Mouse (Mus musculus) cerebellum, adult 9-11 months (tissue): ENCODE measurements at regions not wholly inside any gene's neighbourhood (a gene's known extent, or its start where the extent isn't known, plus 50 kb on each side); places are given as distances from the start of the nearest gene placed in this dataset.

Source experiments
- DNase-seq: peaks from one replicate; pipeline ENCODE4 v3.0.0; 2022

DNA sequence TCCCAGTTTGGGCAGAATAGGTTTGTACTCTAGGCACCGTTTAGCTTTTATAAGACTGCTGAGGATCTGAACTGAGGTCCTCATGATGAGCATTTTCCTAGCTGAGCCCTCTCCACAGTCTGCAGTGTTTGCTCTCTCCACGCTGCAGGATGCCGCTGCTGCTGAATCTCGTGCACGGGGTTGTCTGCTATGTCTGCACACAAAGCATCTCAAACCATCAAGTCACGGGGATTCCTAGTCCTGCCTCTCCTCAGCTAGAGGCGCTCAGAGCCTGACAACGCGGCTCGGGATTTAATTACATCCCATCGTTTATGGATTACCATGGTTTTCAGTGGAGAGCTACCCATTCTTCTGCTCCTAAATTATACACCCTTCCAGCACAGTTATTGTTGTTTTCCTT, 175.6 kb downstream of the Rnf144b start:
- no peak for DNase-seq

DNA sequence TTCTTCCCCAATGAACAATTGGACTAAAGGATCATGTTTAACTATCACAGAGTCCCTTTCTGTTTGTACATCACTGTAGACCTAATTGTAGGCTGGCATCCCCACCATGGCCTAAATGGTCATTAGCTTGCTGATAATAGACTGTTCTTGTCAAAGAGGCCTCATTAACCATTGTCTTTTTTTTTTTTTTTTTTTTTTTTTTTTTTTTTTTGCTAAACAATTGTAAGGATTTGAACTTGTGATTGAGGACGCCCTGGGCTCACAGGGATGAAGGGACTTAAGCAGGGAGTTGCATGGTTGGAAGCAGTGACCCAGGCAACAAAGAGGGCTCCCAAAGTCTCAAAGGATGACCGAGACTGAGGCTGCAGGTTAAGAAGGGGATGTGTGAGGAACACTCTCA, 178.0 kb downstream of the Rnf144b start:
- no peak for DNase-seq

DNA sequence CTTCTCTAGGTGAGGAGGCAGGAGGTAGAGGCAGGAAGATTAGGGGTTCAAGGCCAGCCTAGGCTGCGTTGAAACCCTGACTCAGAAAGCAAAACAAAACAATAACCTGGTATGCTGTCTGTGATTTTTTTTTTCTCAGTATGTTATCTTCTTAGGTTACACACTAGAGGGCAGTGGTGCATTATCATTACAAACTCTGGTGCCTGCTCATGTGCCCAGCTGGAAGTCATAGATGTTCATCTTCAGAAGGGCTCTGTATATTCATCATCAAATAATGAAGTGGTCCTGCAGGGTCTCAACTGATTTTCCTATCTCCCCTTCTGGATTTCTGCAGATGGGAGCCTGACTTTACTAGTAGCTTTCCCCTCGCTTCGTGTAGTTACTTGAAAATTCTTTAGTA, 178.6 kb downstream of the Rnf144b start:
- DNase-seq = no peak

DNA sequence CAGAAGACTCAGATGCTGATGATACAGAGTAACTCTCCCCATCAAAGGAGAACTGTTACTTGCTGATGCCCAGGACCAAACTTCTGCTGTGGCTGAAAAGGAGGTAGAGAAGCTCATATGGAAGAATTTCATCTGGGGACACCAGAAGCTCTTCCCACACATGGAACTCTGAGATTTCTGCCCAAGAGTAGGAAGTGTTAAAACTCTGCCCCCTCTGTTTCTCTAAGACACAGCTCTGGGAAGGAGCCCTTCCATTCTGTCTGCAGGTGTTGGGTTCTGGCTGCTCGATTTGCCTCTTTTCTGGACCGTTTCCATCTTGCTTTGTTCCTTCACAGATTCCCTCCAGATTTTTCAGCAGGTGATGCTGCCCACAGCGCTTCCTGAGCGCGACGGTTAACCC, 187.0 kb downstream of the Rnf144b start:
- DNase-seq = no peak

DNA sequence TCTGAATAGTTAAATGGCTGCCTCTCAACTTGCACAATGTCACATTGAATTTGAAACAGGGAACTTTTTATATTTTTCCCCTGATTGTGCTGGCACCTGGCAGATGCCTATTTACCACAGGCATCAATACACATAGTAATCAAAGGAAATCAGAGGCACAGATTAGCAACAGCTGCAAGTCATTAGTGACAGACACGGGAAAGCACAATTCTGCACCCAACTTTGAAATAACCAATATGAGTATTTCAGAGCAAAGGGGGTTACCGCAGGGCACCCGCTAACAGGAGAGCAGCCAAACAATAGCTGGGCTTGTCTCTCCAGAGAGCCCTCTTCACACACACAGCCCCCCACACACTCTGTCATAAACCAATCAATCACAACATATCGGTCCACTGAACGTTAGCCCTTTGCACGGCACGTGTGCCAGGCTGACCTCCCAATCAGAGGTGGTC, 188.3 kb downstream of the Rnf144b start:
- no peak for DNase-seq

DNA sequence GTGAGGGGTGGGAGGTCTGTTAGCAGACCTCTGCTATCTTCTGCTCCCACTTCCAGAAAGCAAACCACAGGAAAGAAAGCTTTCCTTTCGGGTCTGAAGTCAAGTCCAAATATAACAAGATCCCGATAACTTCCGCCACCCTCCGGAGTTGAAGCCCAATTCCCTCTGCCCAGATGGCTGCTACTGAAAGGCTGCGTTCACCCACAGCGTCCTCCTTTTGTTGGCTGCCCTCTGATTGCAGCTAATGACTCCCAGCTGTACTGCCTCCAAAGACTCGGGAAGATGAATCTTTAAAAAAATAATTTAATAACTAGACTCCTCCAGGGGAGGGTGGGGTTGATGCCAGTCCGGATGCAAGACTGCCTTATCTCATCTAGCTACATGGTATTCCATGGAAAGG, 197.1 kb downstream of the Rnf144b start:
- DNase-seq = no peak

DNA sequence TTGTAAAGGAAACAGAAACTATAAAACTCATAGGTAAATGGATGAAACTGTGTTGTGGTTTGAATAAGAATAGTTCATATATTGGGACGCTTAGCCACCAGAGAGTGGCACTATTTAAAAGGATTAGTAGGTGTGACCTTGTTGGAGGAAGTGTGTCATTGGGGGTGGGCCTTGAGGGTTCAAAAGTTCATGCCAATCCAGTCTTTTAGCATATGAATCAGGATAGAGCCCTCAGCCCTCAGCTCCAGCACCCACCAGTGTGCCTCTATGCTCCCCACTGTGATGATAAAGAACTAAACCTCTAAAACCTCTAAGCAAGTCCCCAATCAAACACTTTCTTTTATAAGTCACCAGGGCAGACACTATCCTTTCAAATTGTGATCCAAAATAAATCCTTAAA, 199.4 kb downstream of the Rnf144b start:
- no peak for DNase-seq

DNA sequence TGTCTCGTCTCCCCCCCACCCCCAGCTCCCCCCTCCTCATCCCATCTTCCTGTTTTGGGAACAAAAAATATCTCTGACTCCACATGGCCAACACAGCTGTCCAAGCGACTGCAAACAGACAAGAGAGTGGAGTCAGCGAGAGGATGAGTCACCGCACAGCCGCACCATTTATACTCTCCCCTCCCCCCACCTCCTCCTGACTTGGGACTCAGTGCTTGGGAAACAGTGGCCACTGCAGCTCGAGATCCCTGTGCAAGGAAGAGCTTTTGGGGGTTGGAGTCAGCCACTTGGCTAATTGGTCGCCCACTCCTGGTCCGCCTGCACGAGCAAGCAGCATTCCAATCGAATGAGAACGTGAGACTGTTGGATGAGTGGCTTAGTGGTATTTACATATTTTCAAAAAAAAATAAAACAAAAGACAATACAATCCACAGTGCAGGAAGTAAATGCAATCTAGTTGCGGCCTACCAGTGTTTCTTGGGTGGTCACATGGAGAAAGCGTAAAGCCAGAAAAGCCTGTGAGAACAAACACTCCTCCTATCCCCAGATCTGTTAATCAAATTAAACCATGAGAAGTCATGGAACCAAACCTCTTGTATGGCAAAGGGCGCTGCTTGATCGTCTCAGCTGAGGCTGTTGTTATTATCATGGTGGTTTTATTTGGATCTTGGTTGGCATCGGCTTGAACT, 213.7 kb downstream of the Rnf144b start:
- peak; percentile 8 for DNase-seq

DNA sequence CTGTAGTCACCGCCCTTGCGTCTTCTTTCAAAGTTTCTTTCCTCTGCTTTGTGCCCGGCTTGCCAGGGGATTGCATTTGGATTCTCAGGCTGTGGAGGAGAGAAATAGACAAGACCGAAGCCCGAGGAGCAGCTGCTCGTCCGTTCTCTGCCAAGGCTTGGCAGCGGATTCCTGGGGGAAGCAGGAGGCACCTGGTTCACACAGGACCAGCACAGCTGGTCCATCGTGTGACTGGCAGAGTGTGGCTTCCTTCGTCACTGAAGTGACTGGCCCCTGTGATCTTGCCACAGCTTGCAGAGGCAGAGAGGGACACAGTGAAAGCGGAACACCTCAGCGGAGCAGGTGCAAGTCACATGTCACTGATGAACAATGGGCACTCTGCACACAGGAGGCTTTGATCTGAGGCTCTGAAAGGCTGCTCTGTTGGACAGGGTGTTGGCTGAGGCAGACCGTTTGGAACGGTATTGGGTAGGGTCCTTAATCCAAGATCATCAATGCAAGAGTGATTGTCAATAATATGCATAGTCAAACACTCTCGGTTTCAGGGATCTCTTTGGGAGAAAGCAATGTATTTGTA, 214.5 kb downstream of the Rnf144b start:
- DNase-seq = peak; percentile 7

DNA sequence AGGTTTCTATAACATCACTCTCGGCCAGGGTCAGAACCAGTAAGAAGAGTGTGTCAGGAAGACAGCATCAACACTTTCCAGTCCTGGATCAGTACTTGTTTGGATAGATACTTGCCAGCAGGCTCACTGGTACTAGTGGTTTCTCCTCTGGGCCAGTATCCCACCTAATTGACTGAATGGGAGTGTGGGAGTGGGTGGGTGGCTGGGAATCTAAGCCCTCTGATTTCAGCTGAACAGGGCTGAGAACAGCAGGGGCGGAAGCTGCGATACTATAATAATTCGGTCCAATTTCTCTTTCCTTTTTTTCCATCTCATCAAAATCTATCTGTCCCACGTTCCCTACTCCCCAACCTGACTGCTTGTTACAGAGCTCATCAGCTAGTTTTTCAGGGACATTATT, 217.0 kb downstream of the Rnf144b start:
- DNase-seq = no peak

DNA sequence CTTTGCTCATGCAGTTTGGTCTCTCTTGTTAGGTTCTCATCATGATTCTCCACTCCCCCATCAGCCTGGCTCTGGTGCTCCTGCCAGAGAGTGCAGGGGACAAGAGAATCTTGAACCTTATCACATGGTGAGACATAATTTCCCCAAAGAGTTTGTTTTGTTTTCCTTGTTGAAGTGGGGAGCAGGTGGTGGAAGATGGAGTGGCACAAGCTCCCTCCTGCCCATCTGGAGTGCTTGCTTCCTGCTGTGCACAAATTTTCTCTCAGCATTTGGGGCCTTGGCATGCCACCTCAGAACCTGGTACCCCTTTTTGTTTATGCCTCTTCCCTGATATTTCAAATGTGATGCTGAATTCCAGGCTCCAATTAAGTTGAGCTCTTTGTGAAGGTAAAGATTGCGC, 219.9 kb downstream of the Rnf144b start:
- DNase-seq = peak; percentile 42

DNA sequence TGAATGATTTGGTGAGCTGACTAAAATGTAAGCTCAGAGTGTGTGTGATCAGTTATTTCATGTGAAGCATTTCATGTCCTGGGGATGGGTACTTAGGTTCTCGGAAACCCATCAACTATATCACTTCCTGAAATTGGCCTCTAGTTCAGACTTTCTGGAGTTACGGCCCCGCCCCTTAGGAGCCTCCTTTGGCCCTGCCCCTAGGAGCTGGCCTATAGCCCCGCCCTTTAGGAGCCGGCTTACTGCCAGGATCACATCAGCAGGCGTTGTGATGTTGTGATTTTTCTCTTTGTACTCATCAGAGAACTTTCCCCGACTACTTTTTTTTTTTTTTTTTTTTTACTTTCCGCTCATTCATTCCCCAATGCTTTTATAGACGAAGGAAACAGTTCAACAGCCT, 223.1 kb downstream of the Rnf144b start:
- DNase-seq = no peak

DNA sequence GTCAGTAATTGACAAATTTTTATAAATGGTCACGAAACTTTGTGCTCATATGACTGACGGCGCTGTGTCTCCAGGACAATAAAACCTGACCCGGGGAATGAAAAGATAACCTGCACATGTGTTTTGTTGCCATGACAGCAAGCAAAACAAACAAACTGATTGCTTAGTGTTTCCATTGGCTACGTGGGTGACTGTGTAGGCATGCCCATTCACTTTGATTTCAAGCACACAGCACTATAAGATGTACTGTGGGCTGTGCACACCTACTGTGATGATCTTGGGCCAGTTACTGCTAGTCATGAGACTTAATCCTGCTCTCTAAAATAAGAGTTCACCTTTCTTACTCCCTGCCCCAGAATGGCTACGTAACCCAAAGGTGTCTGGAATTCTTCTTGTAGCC, 225.4 kb downstream of the Rnf144b start:
- no peak for DNase-seq

DNA sequence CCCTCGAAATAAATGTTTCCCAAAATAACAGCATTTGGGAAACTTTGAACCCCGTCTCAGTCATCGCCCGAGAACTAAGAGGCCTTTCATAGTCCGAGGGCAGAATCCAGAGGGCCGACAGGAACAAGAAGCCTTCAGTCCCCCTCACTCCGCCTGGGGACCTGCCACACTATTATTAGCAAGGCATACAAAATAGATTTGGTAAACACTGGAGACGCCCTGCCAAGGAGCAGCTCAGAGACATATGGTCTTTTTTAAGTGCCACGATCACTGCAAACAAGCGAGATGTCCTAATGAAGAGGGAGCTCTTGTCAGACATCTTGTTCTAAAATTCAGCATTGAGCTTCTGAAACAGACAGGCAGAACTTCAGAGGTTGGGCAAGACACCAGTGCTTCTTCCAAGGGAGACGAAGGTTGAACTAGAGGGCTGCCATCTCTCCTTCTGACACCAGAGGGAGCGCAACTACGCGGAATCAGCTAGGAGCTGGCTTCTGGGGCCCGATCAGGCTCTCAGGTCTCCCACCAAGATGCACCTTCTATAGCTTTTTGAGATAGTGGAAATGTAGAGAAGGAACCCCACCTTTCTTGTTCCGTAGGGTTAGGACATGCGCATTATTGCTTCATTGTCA, 226.2 kb downstream of the Rnf144b start:
- DNase-seq = peak; percentile 47

DNA sequence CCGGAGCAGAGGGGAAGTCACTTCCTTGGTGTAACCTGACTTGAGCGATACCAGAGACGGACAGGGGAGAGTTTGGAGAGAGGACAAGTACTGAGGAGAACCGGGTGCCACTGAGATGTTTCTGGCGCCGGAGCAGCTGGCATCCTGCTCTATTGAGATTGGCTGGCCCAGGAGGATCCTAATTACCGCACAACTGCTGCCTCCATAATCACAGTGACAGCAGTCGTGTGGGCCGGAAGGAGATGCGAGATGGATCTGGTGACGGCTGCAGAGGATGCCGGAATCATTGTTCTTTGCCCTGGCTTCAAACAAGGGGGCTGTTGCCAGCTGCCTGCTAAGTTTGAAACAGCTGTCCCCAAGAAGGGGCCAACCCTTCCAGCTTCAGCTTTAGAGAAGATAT, 232.0 kb downstream of the Rnf144b start:
- no peak for DNase-seq

DNA sequence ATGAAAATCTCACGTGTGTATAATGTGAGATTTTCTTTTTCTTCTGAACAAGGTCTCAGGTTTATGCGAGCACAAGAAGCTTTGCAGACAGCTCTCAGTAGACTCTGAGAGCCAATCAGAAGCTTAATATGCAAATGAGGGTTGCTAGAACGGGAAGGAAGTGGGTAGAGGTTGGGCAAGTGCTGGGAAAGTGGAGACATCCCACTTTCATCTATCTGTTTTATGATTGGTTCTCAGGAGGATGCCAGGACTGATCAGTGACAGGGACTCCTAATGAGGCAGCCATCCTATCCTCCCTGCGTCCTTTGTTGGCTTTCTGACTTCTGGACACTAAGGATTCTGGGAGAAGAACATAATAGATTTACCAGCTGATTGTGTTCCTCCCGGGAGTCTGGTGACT, 232.7 kb downstream of the Rnf144b start:
- DNase-seq = no peak

DNA sequence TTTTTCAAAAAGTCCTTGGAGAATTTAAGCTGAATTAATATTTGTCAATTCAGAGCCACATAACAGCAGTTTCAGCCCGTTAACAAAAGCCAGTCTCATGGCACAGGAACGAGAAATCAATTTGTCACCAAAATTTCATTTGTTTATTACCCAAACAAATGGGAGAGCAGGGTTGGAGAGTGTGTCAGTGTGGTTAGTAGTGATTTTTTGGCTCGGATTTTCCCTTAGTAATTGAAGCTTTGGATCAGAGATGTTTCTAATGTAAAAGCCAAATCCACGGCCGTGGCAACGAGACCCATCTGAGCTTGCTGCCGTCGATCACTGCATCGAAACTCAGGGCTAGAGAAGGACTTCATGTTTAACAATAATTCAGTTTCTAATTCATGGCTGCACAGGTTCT, 236.5 kb downstream of the Rnf144b start:
- DNase-seq = no peak

DNA sequence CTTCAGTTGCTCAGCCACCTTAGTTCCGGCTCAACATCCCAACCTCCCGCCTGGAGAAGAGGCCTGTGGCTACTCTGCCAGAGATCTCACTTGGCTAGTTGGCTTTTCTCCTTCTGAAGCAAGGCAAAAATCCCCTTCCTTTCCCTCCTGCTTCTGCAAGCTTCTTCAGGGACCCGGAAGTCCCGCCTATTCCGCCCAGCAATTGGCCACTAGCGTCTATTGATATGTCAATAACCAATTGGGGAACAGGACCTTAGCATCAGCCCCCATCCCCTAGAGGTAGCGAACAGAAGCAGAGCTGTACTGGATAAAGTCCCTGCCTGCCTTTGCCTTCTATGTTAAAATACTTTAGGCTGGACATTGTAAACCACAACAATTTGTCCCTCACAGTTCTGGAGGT, 243.3 kb downstream of the Rnf144b start:
- no peak for DNase-seq

DNA sequence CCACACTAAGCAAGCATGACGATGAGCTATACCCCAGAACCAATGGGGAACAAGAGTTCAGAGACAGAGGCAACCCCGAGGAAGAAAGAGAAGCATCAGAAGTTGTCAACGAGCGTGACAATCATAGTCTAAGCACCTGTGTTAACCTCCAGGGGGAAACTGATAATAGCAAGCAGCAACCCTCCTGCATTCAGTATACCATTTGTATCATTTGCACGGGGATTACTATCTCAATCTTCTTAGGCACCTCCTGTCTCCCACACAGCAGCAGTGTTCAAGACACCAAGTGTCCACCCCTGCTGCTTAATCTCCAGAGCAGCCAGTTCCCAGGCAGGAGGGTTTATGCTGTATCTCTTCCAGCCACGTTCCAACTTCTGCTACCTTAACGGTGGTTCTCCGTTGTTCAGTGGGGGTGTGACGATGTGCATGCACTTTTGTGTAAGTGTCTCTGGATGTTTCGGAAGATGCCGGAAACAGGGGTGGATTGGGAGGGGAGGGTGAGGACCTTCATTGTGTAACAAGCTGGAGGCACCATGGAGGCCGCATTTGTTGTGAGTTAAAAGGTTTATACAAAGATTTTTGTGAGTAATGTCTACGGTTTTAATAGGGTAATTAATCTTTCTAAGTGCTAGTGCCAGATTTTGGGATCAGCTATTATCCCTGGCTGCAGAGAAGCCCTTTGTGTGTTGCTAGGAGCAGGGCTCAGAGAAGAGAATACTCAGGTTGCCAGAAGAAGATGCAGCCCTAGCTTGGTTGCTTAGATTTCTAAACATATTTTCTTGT, 245.8 kb downstream of the Rnf144b start:
- no peak for DNase-seq

DNA sequence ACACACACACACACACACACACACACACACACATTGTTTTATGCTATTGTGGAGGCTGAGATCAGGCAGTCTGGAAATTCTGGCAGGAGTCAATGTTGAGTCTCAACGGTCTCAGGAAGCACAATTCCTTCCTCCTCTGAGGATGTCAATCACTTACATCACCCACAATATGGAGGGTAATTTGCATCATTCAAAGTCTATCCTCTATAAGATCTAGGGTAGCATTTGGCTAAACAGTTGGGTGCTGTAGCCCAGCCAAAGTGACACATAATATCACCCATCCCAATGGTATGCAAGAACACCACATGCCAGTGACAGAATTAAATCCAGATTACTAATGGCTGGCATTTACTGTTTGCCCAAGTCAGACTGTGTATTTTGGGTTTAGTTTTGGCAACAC, 252.1 kb downstream of the Rnf144b start:
- no peak for DNase-seq

DNA sequence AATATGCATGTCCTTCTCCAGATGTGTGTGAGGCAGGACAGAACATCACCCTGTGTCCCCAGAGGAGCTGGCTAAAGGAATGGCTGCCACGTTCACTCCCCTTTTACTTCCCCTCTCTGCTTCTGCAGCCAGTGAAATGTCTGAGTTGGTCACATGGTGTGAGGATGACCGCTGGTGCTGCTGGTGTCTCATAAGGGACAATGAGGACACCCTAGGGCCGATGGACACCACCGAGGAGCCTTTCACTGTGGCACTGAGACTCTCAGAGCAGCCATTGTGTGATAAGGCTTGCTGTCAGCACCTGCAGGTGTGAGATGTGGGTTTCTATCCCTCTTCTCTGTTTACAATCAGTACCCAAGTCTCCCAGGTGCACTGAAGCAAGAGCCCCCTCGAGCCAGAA, 268.6 kb downstream of the Rnf144b start:
- no peak for DNase-seq

DNA sequence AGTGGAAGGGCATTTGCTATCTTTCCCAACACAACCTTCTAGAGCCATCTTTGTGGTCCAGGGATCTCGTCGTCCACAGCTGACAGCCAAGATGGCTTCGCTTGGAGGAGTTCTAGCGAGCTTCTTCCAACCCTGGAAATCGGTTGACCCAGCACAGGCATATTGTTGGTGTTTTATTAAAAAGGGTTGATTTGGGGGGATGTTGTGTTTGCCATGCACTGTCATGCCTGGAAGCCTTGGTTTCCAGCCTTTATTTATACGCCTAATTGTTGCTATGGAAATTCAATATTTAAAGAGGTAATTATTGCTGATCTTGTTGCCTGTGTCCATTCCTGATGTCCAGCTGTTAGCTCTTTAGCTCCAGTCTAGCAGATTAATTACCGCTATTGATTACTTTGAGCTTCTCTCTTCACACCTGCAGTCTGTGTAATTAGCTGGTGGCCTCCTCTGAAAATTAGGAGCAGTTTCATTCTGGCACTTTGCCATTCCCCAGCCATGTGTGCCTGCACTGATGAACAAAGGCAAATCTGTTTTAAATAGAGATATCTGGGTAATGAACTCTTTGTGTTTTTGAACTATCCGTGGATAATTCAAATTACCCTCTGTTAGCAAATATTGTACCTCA, 275.4 kb downstream of the Rnf144b start:
- no peak for DNase-seq

DNA sequence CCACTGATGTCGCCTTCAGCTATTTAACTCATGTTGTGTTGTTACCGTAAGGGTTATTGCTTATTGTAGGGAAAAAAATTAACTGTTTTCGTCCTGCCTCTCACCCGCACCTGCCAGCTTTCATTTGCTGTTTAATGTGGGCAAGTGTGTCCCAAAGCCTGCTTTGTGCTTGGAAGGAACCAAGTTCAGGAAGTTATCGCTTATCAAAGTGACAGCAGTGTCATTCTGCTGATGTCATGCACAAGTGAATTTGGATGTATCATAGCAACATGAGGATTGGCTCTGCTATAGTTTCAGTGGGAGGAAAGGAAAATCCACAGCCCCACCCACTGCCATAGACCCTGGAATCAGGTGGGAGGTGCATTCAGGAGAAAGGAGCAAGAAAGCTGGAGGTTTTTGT, 276.5 kb downstream of the Rnf144b start:
- DNase-seq = no peak
